Mouse (Mus musculus): ENCODE results near the gene Papss2. TPM values are rescaled to one million over a fixed set of nuclear protein-coding genes. Genes with fewer than 3 reads are reported as not detected.

The Papss2 gene
- polyA plus RNA-seq, 1 experiment = 4.1 TPM

DNA sequence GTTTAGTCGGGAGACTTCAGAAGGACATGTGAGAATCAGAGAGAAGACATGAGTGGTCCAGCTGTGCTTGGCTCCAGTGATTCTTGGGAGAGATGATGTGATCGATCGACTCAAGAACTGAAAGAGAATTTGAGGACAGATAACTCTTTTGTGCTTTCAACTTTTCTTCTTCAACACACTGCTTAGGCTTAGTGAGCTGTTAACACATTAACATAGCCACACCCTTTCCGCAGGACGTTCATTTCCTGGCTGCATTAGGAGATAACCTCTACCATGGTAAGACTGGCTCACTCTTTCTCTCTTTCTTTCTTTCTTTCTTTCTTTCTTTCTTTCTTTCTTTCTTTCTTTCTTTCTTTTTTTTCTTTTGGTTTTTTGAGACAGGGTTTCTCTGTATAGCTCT, 25.9 kb upstream of the Papss2 start:
- no peaks in the 10 kb centered on the region for H3K36me3 ChIP-seq (ENCODE audit: control insufficient read depth, insufficient read depth, low read length, poor library complexity, severe bottlenecking)
- H3K27me3 ChIP-seq (ENCODE audit: control insufficient read depth, insufficient read depth, low read length, poor library complexity, severe bottlenecking) = no peaks in the 10 kb centered on the region
- TF ChIP-seq POLR2A (IDR thresholded peaks at IDR 0.05; ENCODE audit: insufficient read depth, low read length) (no peak), CTCF (IDR thresholded peaks at IDR 0.05; ENCODE audit: low read depth, low read length) (no peak), EP300 (IDR thresholded peaks at IDR 0.05; ENCODE audit: insufficient read depth, low read depth, low read length) (no peak)
- no peaks in the 10 kb centered on the region for H3K9me3 ChIP-seq (replicated peaks; ENCODE audit: control insufficient read depth, insufficient read depth, low read length, poor library complexity, severe bottlenecking)
- no peak overlapping the region for H3K27ac ChIP-seq (ENCODE audit: insufficient read depth, low read length)
- H3K4me1 ChIP-seq (ENCODE audit: control insufficient read depth, insufficient read depth, low read length) = no peaks in the 10 kb centered on the region
- no peak overlapping the region for H3K9ac ChIP-seq (ENCODE audit: low read depth, poor library complexity, severe bottlenecking)
- no peak overlapping the region for H3K4me3 ChIP-seq (ENCODE audit: low read depth, low read length)

DNA sequence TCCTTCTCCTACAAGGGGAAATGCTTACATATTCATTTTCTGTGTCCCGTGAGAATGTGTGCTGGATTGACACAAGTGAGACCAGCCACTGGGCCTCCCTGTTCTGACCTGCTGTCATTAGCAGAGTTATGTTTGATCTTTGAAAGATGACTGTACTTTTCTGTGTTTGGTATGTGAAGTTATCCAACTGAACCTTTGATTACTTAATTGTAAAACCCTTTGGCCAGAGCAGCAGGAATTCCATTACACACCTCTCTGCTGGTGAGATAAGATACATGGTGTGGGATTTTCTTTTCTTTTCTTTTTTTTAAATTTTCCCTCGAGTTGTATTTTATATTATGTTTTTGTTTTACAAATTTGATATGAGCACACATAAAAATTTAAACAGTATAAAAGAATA, 23.4 kb upstream of the Papss2 start:
- Histone ChIP-seq H3K27ac (ENCODE audit: insufficient read depth, low read length) (no peak overlapping the region), H3K9ac (ENCODE audit: low read depth, poor library complexity, severe bottlenecking) (no peak overlapping the region), H3K9me3 (replicated peaks; ENCODE audit: control insufficient read depth, insufficient read depth, low read length, poor library complexity, severe bottlenecking) (no peaks in the 10 kb centered on the region), H3K27me3 (ENCODE audit: control insufficient read depth, insufficient read depth, low read length, poor library complexity, severe bottlenecking) (no peaks in the 10 kb centered on the region), H3K36me3 (ENCODE audit: control insufficient read depth, insufficient read depth, low read length, poor library complexity, severe bottlenecking) (no peaks in the 10 kb centered on the region), H3K4me1 (ENCODE audit: control insufficient read depth, insufficient read depth, low read length) (no peaks in the 10 kb centered on the region), H3K4me3 (ENCODE audit: low read depth, low read length) (no peak overlapping the region)
- no peak for TF ChIP-seq POLR2A (IDR thresholded peaks at IDR 0.05; ENCODE audit: insufficient read depth, low read length)
- no peak for TF ChIP-seq CTCF (IDR thresholded peaks at IDR 0.05; ENCODE audit: low read depth, low read length)
- TF ChIP-seq EP300 (IDR thresholded peaks at IDR 0.05; ENCODE audit: insufficient read depth, low read depth, low read length) = no peak

DNA sequence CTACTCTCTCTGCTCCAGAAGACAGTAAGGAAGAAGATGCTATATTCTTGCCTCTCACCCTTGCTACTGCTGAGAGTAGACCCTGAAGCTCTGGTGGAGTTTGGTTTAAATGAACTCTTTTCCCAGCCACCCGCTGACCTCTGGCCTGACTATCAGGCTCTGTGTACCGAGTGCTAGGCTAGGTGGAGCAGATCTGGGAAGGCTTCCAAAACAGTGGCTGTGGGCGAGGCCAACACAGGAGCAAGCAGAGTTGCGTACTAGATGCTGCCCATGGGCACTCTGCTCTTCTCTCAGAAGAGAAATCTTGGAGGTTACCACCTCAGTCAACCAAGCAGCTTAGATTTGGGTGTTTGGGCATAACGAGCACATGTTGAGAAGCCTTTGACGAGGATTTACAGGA, 22.3 kb upstream of the Papss2 start:
- no peaks in the 10 kb centered on the region for H3K36me3 ChIP-seq (ENCODE audit: control insufficient read depth, insufficient read depth, low read length, poor library complexity, severe bottlenecking)
- TF ChIP-seq CTCF (IDR thresholded peaks at IDR 0.05; ENCODE audit: low read depth, low read length) = no peak
- no peak for TF ChIP-seq POLR2A (IDR thresholded peaks at IDR 0.05; ENCODE audit: insufficient read depth, low read length)
- TF ChIP-seq EP300 (IDR thresholded peaks at IDR 0.05; ENCODE audit: insufficient read depth, low read depth, low read length) = no peak
- no peak overlapping the region for H3K27ac ChIP-seq (ENCODE audit: insufficient read depth, low read length)
- no peaks in the 10 kb centered on the region for H3K27me3 ChIP-seq (ENCODE audit: control insufficient read depth, insufficient read depth, low read length, poor library complexity, severe bottlenecking)
- no peak overlapping the region for H3K4me3 ChIP-seq (ENCODE audit: low read depth, low read length)
- no peak overlapping the region for H3K9ac ChIP-seq (ENCODE audit: low read depth, poor library complexity, severe bottlenecking)
- no peaks in the 10 kb centered on the region for H3K4me1 ChIP-seq (ENCODE audit: control insufficient read depth, insufficient read depth, low read length)
- H3K9me3 ChIP-seq (replicated peaks; ENCODE audit: control insufficient read depth, insufficient read depth, low read length, poor library complexity, severe bottlenecking) = no peaks in the 10 kb centered on the region

DNA sequence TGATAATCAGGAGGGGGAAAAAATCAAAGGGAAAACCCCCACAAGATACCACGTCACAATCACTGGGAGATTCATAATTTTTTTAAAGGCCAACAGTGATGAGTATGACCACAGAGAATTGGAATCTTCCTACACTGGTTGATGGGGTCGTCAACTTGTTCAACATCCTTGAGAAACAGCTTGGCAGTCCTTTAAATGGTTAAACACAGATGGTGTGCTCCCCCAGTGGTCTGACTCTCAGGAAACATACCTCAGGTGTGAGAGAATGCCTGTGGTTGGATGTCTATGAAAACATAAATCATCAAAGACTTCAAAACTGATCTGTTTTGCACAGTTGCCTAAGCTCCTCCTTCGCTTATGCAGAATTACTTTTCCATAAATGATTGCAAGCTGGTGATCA, 20.7 kb upstream of the Papss2 start:
- Histone ChIP-seq H3K27me3 (ENCODE audit: control insufficient read depth, insufficient read depth, low read length, poor library complexity, severe bottlenecking) (no peaks in the 10 kb centered on the region), H3K4me1 (ENCODE audit: control insufficient read depth, insufficient read depth, low read length) (no peaks in the 10 kb centered on the region), H3K9ac (ENCODE audit: low read depth, poor library complexity, severe bottlenecking) (no peak overlapping the region), H3K36me3 (ENCODE audit: control insufficient read depth, insufficient read depth, low read length, poor library complexity, severe bottlenecking) (no peaks in the 10 kb centered on the region), H3K27ac (ENCODE audit: insufficient read depth, low read length) (no peak overlapping the region), H3K4me3 (ENCODE audit: low read depth, low read length) (no peak overlapping the region), H3K9me3 (replicated peaks; ENCODE audit: control insufficient read depth, insufficient read depth, low read length, poor library complexity, severe bottlenecking) (no peaks in the 10 kb centered on the region)
- TF ChIP-seq POLR2A (IDR thresholded peaks at IDR 0.05; ENCODE audit: insufficient read depth, low read length) (no peak), EP300 (IDR thresholded peaks at IDR 0.05; ENCODE audit: insufficient read depth, low read depth, low read length) (no peak), CTCF (IDR thresholded peaks at IDR 0.05; ENCODE audit: low read depth, low read length) (no peak)

DNA sequence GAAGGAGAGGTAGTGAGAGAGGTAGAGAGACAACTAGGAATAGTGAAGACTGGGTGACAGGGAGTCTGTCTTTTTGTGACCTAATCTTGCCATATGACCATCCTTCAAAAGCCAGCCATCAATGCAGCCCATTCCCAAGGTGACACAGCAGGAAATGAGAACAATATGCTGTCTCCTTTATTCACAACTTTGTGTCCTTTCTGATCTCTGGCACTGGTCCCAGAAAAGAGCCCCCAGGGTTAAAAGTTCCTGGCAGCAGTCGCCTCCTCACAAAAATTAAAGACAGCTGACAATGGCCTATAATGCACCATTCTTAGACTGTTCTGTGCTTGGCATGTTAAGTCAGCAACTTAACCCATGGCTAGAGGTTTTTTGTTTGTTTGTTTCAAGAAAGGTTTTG, 17.8 kb upstream of the Papss2 start:
- TF ChIP-seq CTCF (IDR thresholded peaks at IDR 0.05; ENCODE audit: low read depth, low read length) = no peak
- TF ChIP-seq EP300 (IDR thresholded peaks at IDR 0.05; ENCODE audit: insufficient read depth, low read depth, low read length) = no peak
- no peak for TF ChIP-seq POLR2A (IDR thresholded peaks at IDR 0.05; ENCODE audit: insufficient read depth, low read length)
- H3K4me1 ChIP-seq (ENCODE audit: control insufficient read depth, insufficient read depth, low read length) = no peaks in the 10 kb centered on the region

DNA sequence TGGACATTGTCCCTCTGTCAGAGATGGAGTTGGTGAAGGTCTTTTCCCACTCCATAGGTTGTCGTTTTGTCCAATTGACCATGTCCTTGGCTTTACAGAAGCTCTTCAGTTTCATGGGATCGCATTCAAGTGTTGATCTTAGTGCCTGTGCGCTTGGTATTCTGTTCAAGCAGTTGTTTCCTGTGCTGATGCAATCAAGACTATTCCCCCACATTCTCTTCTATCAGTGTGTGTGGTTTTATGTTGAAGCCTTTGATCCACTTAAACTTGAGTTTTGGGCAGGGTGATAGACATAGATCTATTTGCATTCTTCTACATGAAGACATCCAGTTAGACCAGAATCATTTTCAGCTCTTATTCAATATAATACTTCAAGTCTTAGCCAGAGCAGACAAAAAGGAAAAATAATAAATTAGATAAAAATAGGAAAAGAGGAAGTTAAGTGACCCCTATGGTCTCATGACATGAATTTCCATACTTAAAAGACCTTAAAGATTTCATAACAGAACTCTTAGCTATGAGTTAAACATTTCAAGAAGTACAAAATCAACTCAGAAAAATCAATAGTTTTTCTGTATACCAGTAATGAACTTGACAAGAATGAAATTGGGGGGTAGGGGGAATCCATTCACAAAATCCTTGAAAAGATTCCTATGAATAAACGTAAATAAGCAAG, 12.4 kb upstream of the Papss2 start:
- Histone ChIP-seq H3K9me3 (replicated peaks; ENCODE audit: control insufficient read depth, insufficient read depth, low read length, poor library complexity, severe bottlenecking) (no peaks in the 10 kb centered on the region), H3K9ac (ENCODE audit: low read depth, poor library complexity, severe bottlenecking) (no peak overlapping the region), H3K4me1 (ENCODE audit: control insufficient read depth, insufficient read depth, low read length) (no peaks in the 10 kb centered on the region), H3K27ac (ENCODE audit: insufficient read depth, low read length) (no peak overlapping the region), H3K36me3 (ENCODE audit: control insufficient read depth, insufficient read depth, low read length, poor library complexity, severe bottlenecking) (no peaks in the 10 kb centered on the region), H3K4me3 (ENCODE audit: low read depth, low read length) (no peak overlapping the region), H3K27me3 (ENCODE audit: control insufficient read depth, insufficient read depth, low read length, poor library complexity, severe bottlenecking) (no peaks in the 10 kb centered on the region)
- TF ChIP-seq CTCF (IDR thresholded peaks at IDR 0.05; ENCODE audit: low read depth, low read length) = no peak
- no peak for TF ChIP-seq POLR2A (IDR thresholded peaks at IDR 0.05; ENCODE audit: insufficient read depth, low read length)
- TF ChIP-seq EP300 (IDR thresholded peaks at IDR 0.05; ENCODE audit: insufficient read depth, low read depth, low read length) = no peak

More for the DNA sequence above, 17.8 kb upstream of the Papss2 start:
- H3K27me3 ChIP-seq (ENCODE audit: control insufficient read depth, insufficient read depth, low read length, poor library complexity, severe bottlenecking) = no peaks in the 10 kb centered on the region
- H3K36me3 ChIP-seq (ENCODE audit: control insufficient read depth, insufficient read depth, low read length, poor library complexity, severe bottlenecking) = no peaks in the 10 kb centered on the region
- H3K27ac ChIP-seq (ENCODE audit: insufficient read depth, low read length) = no peak overlapping the region
- no peak overlapping the region for H3K9ac ChIP-seq (ENCODE audit: low read depth, poor library complexity, severe bottlenecking)
- H3K9me3 ChIP-seq (replicated peaks; ENCODE audit: control insufficient read depth, insufficient read depth, low read length, poor library complexity, severe bottlenecking) = no peaks in the 10 kb centered on the region
- no peak overlapping the region for H3K4me3 ChIP-seq (ENCODE audit: low read depth, low read length)

Data from ES-Bruce4 (cell line).